Mouse (Mus musculus): ENCODE measurements around the gene Flywch2.

The Flywch2 gene

GRCm38 (mm10) chr17:23748631-23749391 is 37.1 kb downstream of the Flywch2 start:
- peak; percentile 60 for ATAC-seq (ENCODE audit: low TSS enrichment)

- ATAC-seq (ENCODE audit: low TSS enrichment) = no peak
Measured at GRCm38 (mm10) chr17:23748026-23748425, 37.9 kb downstream of the Flywch2 start.

DNA sequence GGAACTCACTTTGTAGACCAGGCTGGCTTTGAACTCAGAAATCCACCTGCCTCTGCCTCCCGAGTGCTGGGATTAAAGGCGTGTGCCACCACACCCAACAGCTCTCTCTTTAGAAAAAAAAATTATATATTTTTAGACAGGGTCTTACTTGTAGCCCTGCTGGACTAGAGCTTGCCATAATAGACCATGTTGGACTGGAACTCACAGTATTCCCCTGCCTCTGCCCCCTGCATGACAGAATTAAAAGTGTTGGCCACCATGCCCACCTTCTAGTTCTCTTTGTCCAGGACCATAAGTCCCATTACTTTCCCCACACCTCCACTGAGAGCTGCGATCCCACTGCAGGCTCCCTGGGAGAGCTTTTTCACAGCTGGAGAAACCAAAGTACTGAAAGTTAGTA is 38.4 kb downstream of the Flywch2 start:
- no peak for ATAC-seq (ENCODE audit: low TSS enrichment)

GRCm38 (mm10) chr17:23746767-23747166 is 39.1 kb downstream of the Flywch2 start:
- no peak for ATAC-seq (ENCODE audit: low TSS enrichment)

DNA sequence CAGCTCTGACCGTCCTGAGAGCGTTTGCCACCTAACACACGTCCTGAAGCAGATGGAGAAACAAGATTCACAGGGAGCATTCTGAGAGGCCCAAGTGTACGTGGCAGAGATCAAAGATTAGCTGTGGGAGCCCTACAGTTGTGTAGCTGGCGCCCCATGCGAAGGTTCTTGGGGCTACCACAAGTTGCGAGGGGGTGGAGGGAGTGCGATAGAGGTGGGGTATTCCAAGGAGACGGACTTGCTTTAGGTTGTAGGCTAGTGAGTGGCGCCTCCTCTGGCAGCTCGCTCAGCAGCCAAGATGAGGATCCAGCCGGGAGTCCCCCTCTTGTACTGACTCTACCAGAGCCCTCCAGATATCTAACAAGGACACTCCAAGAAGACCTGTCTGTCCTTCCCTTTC is 39.6 kb downstream of the Flywch2 start:
- no peak for ATAC-seq (ENCODE audit: low TSS enrichment)

- ATAC-seq (ENCODE audit: low TSS enrichment) = no peak
Measured at GRCm38 (mm10) chr17:23745301-23746251, 40.3 kb downstream of the Flywch2 start, which contains the start of gene Kremen2. Kremen2 (minus strand) TSS chr17:23745833.

DNA sequence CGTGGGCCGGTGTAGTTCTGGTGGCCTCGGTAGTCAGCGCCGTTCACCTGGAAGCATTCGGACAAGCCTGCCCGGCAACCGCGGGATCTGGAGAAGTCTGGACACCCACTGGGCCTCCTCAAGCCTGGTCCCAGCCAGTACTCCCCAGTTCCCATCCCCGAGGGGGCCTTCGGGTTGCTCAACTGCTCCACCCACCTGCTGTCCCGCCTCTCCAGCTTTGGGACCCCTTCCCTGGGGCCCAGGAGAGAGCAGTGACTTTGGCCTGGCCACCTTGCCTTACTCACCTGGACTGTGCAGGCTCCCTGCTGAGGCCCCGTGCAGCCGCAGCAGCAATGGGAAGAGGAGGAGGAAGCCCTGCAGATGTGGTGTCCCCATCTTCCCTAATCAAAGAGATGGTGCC is 41.2 kb downstream of the Flywch2 start:
- no peak for ATAC-seq (ENCODE audit: low TSS enrichment)

DNA sequence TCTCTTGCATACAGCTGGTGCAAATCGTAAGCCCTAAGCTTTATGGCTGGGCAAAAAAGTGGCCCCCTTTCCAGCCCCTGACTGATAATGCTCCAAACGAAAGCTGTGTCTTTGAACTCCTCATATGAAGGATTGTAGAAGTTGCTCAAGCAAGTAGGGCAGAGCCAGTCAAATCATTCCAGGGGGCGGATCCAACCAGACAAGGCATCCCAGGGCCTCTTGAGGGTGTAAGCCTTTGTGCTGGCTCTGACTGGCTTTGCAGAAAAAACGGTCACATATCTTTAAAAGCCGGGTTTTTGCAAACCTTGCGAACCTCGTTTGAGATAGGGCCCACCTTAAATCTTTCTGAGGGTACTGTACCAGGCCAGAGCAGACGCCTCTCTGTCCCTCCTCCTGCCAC is 41.8 kb downstream of the Flywch2 start:
- ATAC-seq (ENCODE audit: low TSS enrichment) = no peak

- ATAC-seq (ENCODE audit: low TSS enrichment) = no peak
Measured at GRCm38 (mm10) chr17:23742941-23743340, 42.9 kb downstream of the Flywch2 start.

GRCm38 (mm10) chr17:23742210-23742793 is 43.6 kb downstream of the Flywch2 start:
- no peak for ATAC-seq (ENCODE audit: low TSS enrichment)

- no peak for ATAC-seq (ENCODE audit: low TSS enrichment)
Measured at GRCm38 (mm10) chr17:23741359-23742209, 44.3 kb downstream of the Flywch2 start.

GRCm38 (mm10) chr17:23740598-23741021 is 45.3 kb downstream of the Flywch2 start, which contains the start of gene Paqr4:
Paqr4 (minus strand) TSS chr17:23740867.
- ATAC-seq (ENCODE audit: low TSS enrichment) = peak; percentile 4; the same call in 1 of the 2 replicates

DNA sequence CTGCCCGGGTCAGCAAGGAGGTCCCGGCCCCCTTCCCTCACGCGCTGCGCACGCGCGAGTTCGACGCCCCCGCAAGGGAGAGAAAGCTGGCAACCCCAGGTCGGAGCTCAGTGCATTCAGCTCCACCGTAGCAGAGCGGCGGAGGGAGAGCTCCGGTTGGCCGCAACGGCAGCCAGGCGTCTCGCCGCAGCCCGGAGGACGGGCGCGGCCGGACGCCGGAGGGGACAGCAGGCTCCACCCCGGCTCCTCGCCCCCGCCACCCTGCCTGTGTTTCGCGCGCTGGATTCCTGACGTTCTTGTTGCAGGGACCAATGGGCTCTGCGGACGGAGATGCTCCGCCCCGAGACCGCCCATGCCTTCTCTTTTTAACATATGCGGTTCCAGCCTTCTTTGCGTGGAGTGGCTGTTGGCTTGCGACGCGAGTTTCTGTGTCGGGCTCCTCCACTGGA is 45.7 kb downstream of the Flywch2 start:
- ATAC-seq (ENCODE audit: low TSS enrichment) = peak; percentile 87

DNA sequence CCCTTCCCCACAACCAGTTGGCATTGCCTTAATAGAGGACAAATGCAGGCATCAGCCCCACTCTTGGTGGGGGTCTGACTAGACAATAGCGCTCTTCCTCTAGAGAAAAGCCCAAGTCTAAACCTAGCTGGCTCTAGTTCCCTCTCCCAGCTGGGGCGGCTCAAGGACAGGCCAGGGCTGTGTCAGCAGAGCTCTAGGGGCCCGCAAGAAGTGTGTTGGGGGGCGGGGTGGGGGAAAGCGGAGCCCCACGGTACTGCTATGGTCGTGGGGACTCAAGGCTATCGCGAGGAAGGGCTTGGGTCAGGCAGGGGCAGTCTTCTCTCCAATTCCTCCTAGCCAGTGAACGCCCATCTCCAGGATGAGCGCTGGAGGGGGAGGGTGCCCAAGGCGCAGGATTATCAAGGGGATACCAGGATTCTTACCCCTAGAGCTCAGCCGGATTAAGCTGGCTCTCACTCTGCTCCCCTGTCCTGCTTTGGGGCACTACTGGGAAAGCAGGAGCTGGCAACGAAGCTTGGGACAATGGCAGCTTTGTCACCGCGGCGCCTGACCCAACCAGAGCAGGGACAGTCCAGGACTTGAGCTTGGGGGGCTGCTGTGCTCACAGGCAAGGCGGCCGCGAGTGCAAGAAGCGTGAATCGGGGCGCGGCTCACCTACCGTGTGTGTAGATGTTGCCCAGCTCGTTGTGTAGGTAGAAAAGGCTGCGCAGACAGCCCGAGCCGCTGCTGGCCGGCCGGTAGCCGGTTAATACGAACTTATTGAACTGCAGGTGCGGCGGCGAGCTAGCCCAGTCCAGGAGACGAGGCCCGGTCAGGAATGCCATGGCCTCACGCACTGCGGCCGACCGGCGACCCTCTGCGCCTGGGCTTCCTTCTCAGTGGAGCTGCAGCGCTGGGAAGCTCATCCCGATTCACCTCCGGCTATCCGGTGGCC is 46.4 kb downstream of the Flywch2 start:
- peak; percentile 29; the same call in 1 of the 2 replicates for ATAC-seq (ENCODE audit: low TSS enrichment)

GRCm38 (mm10) chr17:23738836-23739201 is 47.1 kb downstream of the Flywch2 start:
- no peak for ATAC-seq (ENCODE audit: low TSS enrichment)

DNA sequence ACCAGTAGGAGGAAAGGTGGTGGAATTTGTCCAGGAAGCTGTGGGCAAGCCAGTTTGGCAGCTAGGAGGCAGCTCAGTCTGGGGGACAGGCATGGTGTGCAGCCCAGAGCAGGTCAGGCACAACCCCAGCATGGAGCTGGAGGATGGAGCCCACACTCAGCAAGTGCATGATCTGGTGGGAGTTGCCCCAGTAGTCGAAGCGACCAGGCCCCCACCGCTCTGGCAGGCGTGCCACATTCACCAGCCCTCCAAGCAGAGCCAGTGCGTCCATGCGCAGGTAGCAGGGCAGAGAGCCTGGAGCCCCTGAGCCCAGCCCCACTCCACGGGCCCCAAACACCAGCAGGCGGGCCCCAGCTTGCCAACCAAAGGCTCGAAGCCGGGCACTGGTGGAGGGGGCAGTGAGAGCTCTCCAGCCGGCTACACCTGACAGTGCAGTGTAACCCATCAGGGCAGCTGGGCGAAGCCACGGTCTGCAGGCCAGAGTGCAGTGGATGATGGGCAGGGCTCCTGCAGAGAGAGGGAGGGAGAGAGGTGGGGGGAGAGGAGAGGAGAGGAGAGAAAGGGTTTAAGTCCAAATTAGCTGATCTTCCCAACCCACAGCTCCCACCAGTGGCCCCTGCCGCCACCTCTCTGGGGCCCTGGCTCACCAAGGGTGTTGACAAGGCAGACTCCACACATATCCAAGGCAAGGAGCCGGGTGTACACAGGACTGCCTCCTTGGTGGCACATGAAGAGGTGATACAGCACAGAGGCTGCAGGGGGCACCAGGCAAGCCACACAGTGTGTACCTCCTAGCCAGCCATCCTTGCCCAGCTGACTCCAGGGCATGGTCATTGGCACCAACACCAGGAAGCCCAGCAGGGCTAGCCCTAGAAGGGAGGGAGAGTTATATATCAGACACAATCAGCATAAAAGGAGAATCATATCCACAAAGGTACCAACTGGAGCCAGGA is 48.1 kb downstream of the Flywch2 start:
- no peak for ATAC-seq (ENCODE audit: low TSS enrichment)

DNA sequence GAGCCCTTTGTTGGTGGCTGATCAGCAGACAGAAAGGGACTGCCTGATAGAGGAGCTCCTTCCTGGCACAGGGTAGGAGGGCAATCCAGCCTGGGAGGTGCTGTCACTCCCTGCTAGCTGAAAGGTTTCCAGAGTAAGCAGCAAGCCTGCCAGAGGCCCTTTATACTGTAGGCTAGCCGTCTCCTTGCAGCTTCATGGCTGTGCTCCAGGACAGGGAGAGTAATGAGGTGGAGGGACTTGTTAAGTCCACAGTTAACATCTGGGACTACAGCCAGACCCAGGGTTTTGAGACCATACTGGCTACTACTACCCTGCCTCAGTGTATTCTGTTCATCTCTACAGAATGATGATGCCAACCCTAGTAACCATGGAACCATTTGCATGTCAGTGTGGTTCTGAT is 51.5 kb downstream of the Flywch2 start:
- no peak for ATAC-seq (ENCODE audit: low TSS enrichment)

DNA sequence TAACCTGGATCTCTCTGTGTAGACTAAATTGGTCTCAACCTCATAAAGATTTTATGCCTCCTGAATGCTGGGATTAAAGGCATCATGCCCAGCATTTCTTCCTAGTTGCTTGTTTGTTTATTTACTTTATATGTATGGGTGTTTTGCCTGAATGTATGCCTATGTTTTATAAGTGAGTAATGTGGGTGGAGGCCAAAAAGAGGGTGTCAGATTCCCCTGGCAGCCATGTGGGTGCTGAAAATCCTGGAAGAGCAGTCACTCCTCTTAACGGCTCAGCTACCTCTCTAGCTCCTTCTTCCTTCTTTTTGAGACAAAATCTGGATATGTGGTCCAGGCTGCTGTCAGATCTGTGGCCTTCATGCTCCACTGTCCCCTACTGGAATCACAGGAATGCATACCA is 55.4 kb downstream of the Flywch2 start:
- ATAC-seq (ENCODE audit: low TSS enrichment) = no peak
